Mouse (Mus musculus) MEL (cell line): ENCODE results near the gene Klf3. TPM values are rescaled to one million over a fixed set of nuclear protein-coding genes. Genes with fewer than 3 reads are reported as not detected.

Experiments
- DNase-seq: peaks from one replicate; pipeline ENCODE4 v3.0.0; 2011; ENCODE audit warnings: low read depth, low spot score
- H3K27ac ChIP-seq: 2 replicates; pipeline ENCODE4 v1.5.1; 2012; ENCODE audit warnings: low read depth, mild to moderate bottlenecking, control low read depth, low read length, moderate library complexity; ENCODE audit not compliant: control insufficient read depth
- H3K27me3 ChIP-seq, 2 experiments: fragments of 150-350 bp in 1 of 2; sonication (generic) in 1 of 2; 2 replicates each; pipeline ENCODE4 v1.6.1; 2012; ENCODE audit warnings: low read length in 2 of 2, mild to moderate bottlenecking in 2 of 2, improper control_type of control experiment in 1 of 2, moderate library complexity in 1 of 2; ENCODE audit not compliant: insufficient read depth in 2 of 2, control insufficient read depth in 1 of 2
- H3K36me3 ChIP-seq, 2 experiments: 2 replicates each; pipeline ENCODE4 v1.6.1; 2012 to 2014; ENCODE audit warnings: low read length in 2 of 2, improper control_type of control experiment in 1 of 2, inconsistent platforms in 1 of 2, mild to moderate bottlenecking in 1 of 2; ENCODE audit not compliant: insufficient read depth in 2 of 2, control insufficient read depth in 1 of 2
- H3K4me1 ChIP-seq, 2 experiments: fragments of 150-350 bp in 1 of 2; sonication (generic) in 1 of 2; 2 replicates each; pipeline ENCODE4 v1.6.1; 2012; ENCODE audit warnings: low read length in 2 of 2, improper control_type of control experiment in 1 of 2, mild to moderate bottlenecking in 1 of 2; ENCODE audit not compliant: insufficient read depth in 2 of 2, control insufficient read depth in 1 of 2
- H3K4me3 ChIP-seq, 2 experiments: fragments of 150-350 bp in 1 of 2; sonication (generic) in 1 of 2; 2 replicates each; pipeline ENCODE4 v1.5.1; 2012; ENCODE audit warnings: low read depth in 2 of 2, low read length in 2 of 2, mild to moderate bottlenecking in 2 of 2, moderate library complexity in 2 of 2, control low read depth in 1 of 2, improper control_type of control experiment in 1 of 2; ENCODE audit not compliant: control insufficient read depth in 1 of 2, insufficient read depth in 1 of 2
- H3K79me2 ChIP-seq: 2 replicates; pipeline ENCODE4 v1.6.1; 2012; ENCODE audit warnings: mild to moderate bottlenecking, low read length, moderate library complexity; ENCODE audit not compliant: control insufficient read depth, poor library complexity, insufficient read depth
- H3K9ac ChIP-seq: 2 replicates; pipeline ENCODE4 v1.6.1; 2012; ENCODE audit warnings: low read depth, mild to moderate bottlenecking, control low read depth, low read length, moderate library complexity; ENCODE audit not compliant: control insufficient read depth, poor library complexity, severe bottlenecking
- H3K9me3 ChIP-seq: fragments of 150-350 bp; sonication (generic); replicated peaks from 2 replicates; pipeline ENCODE4 v1.6.1; 2012; ENCODE audit warnings: mild to moderate bottlenecking, low read length, improper control_type of control experiment, moderate library complexity; ENCODE audit not compliant: insufficient read depth
- CHD1 ChIP-seq: IDR thresholded peaks from 2 replicates; pipeline ENCODE4 v1.6.1; 2012; ENCODE audit warnings: low read depth, mild to moderate bottlenecking, inconsistent platforms, low read length, improper control_type of control experiment
- CHD2 ChIP-seq: IDR thresholded peaks from 2 replicates; pipeline ENCODE4 v1.6.1; 2011; ENCODE audit warnings: low read length, improper control_type of control experiment
- ELF1 ChIP-seq: IDR thresholded peaks from 2 replicates; pipeline ENCODE4 v1.6.1; 2014; ENCODE audit warnings: low read depth, mild to moderate bottlenecking, inconsistent platforms, low read length, improper control_type of control experiment, moderate library complexity
- EP300 ChIP-seq, 2 experiments: IDR thresholded peaks; 2 replicates each; pipeline ENCODE4 v1.6.1; 2011; ENCODE audit warnings: improper control_type of control experiment in 2 of 2, low read length in 2 of 2, low read depth in 1 of 2, mild to moderate bottlenecking in 1 of 2
- ETS1 ChIP-seq: IDR thresholded peaks from 2 replicates; pipeline ENCODE4 v1.6.1; 2012; ENCODE audit warnings: low read depth, mild to moderate bottlenecking, inconsistent platforms, low read length, improper control_type of control experiment, moderate library complexity
- GABPA ChIP-seq: IDR thresholded peaks from 2 replicates; pipeline ENCODE4 v1.6.1; 2012; ENCODE audit warnings: low read depth, mild to moderate bottlenecking, inconsistent platforms, low read length, improper control_type of control experiment, moderate library complexity
- GATA1 ChIP-seq: IDR thresholded peaks from 2 replicates; pipeline ENCODE4 v1.6.1; 2011; ENCODE audit warnings: low read depth, low read length, improper control_type of control experiment
- HCFC1 ChIP-seq: IDR thresholded peaks from 2 replicates; pipeline ENCODE4 v1.6.1; 2012; ENCODE audit warnings: low read depth, mild to moderate bottlenecking, inconsistent platforms, low read length, improper control_type of control experiment, moderate library complexity
- JUND ChIP-seq: IDR thresholded peaks from 2 replicates; pipeline ENCODE4 v1.6.1; 2011; ENCODE audit warnings: low read depth, mild to moderate bottlenecking, improper control_type of control experiment, low read length
- KAT2A ChIP-seq: conservative IDR thresholded peaks from 2 replicates; pipeline ENCODE4 v1.6.1; 2012; ENCODE audit warnings: low read depth, low read length, improper control_type of control experiment, inconsistent platforms
- MAZ ChIP-seq: IDR thresholded peaks from 2 replicates; pipeline ENCODE4 v1.6.1; 2012; ENCODE audit warnings: low read depth, mild to moderate bottlenecking, inconsistent platforms, low read length, improper control_type of control experiment
- MYB ChIP-seq: IDR thresholded peaks from 2 replicates; pipeline ENCODE4 v1.6.1; 2011; ENCODE audit warnings: mild to moderate bottlenecking, low read depth, low read length, improper control_type of control experiment
- POLR2AphosphoS5 ChIP-seq: IDR thresholded peaks from 2 replicates; pipeline ENCODE4 v1.6.1; 2012; ENCODE audit warnings: low read depth, borderline replicate concordance, mild to moderate bottlenecking, inconsistent platforms, low read length, moderate library complexity, mixed read lengths
- RCOR1 ChIP-seq: IDR thresholded peaks from 2 replicates; pipeline ENCODE4 v1.6.1; 2012; ENCODE audit warnings: low read depth, mild to moderate bottlenecking, inconsistent platforms, low read length, improper control_type of control experiment
- TAL1 ChIP-seq: IDR thresholded peaks from 2 replicates; pipeline ENCODE4 v1.6.1; 2012; ENCODE audit warnings: mild to moderate bottlenecking, inconsistent platforms, low read length, moderate library complexity, mixed read lengths
- TCF12 ChIP-seq: IDR thresholded peaks from 2 replicates; pipeline ENCODE4 v1.6.1; 2014; ENCODE audit warnings: low read depth, mild to moderate bottlenecking, inconsistent platforms, low read length, improper control_type of control experiment, moderate library complexity
- UBTF ChIP-seq: IDR thresholded peaks from 2 replicates; pipeline ENCODE4 v1.6.1; 2012; ENCODE audit warnings: low read depth, mild to moderate bottlenecking, inconsistent platforms, low read length, improper control_type of control experiment, moderate library complexity, borderline replicate concordance; ENCODE audit not compliant: insufficient read depth
- ZKSCAN1 ChIP-seq: IDR thresholded peaks from 2 replicates; pipeline ENCODE4 v1.6.1; 2012; ENCODE audit warnings: low read depth, mild to moderate bottlenecking, inconsistent platforms, low read length, improper control_type of control experiment, moderate library complexity
- polyA plus RNA-seq, 2 experiments: library from polyadenylated mRNA; stranded (reverse) in 1 of 2; unstranded in 1 of 2; fragments of >175 nt in 1 of 2; fragments of >200 nt in 1 of 2; gene quantifications; 2 replicates each; pipeline versions ENCODE4 v1.2.1 to v1.2.4; 2012; ENCODE audit warnings: low replicate concordance in 2 of 2, low read depth in 1 of 2; ENCODE audit not compliant: insufficient read length in 2 of 2, insufficient read depth in 1 of 2, missing spikeins in 1 of 2
- total RNA-seq: library from RNA; depleted of rRNA; stranded (reverse); fragments of 300-350 nt; gene quantifications from 2 replicates; pipeline ENCODE4 v1.2.3, GENCODE M21; 2012

The Klf3 gene
- total and polyA plus RNA-seq, 3 experiments: 7.1 to 72.2 (median 39.7) TPM

DNA sequence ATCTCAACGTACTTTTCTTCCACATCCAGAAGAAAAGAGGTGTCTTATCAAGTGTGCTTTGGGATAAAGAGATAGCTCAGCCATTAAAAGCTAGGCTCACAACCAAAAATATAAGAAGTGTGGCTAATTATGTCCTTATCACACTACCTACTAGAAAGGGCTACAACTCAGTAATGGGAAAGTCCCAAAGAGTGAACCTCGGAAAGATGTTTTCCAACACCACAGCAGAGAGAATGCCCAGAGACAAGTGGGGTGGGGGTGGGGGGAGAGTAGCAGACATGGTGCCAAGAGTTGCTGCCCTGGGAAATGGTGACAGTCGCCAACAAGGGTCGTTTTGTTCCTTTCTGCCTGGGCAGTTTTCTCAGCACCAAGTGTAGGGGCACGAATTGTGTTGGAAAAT lies 25.0 kb upstream of the Klf3 start:
- no peaks in the 10 kb centered on the region for H3K9me3 ChIP-seq
- H3K27me3 ChIP-seq: no peaks in the 10 kb centered on the region
- DNase-seq: no peak
- H3K79me2 ChIP-seq: no peaks in the 10 kb centered on the region
- H3K27ac ChIP-seq: no peak overlapping the region
- TF ChIP-seq HCFC1: no peak
- no peak for TF ChIP-seq CHD1
- no peak for TF ChIP-seq ZKSCAN1
- no peak for TF ChIP-seq MAZ
- no peak for TF ChIP-seq UBTF
- TF ChIP-seq POLR2AphosphoS5: no peak
- no peak for TF ChIP-seq CHD2
- no peak for TF ChIP-seq TAL1
- TF ChIP-seq ELF1: no peak
- no peak for TF ChIP-seq RCOR1
- no peak for TF ChIP-seq KAT2A
- H3K36me3 ChIP-seq: peaks cover 0 to 18% of the 10 kb centered on the region in 2 experiments; a peak in 2 of 4 replicates
- peaks cover 16 to 20% of the 10 kb centered on the region in 2 experiments for H3K4me1 ChIP-seq
- no peak overlapping the region for H3K4me3 ChIP-seq
- H3K9ac ChIP-seq: no peak overlapping the region

DNA sequence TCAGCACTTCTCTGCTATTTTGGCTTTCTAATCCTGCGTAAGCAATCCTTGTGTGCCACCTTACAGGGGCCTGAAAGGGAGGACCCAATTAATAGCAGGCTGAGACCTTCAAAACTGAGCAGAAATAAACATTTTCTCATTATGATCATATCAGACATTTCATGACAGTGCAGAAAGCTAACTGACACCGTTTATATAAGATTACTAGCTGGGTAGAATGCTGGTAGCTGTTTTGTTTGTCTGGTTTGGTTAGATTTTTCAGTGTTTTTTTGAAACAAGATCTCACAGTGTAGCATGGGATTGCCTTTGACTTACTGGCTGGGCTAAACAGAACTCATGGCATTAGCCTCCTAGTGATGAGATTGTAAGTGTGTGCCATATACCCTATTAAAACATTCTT lies 23.9 kb upstream of the Klf3 start:
- no peak overlapping the region for H3K4me3 ChIP-seq
- no peaks in the 10 kb centered on the region for H3K79me2 ChIP-seq
- H3K27ac ChIP-seq: no peak overlapping the region; the same call in 1 of the 2 replicates
- H3K9ac ChIP-seq: no peak overlapping the region
- H3K27me3 ChIP-seq: no peaks in the 10 kb centered on the region
- peaks cover 16 to 20% of the 10 kb centered on the region in 2 experiments for H3K4me1 ChIP-seq
- DNase-seq: peak; percentile 41
- TF ChIP-seq MYB (0 out of 2 replicates have a peak, but pooled peaks have one; percentile 29), TCF12 (0 out of 2 replicates have a peak, but pooled peaks have one; percentile 36), GATA1 (0 out of 2 replicates have a peak, but pooled peaks have one; percentile 4), GABPA (no peak), ETS1 (peak; percentile 55; the same call in 1 of the 2 replicates), JUND (no peak), EP300 (IDR thresholded peaks at IDR 0.05; ENCODE audit: low read depth in 1 of 2, low read length in 2 of 2) (peak; percentile 35 to 71; a peak in 3 of 4 replicates)
- peaks cover 0 to 18% of the 10 kb centered on the region in 2 experiments; a peak in 2 of 4 replicates for H3K36me3 ChIP-seq
- no peaks in the 10 kb centered on the region for H3K9me3 ChIP-seq
